Mouse (Mus musculus) liver, embryonic 13.5 days (tissue): ENCODE data around the gene Slc41a2. TPM values are rescaled to one million over a fixed set of nuclear protein-coding genes. Genes with fewer than 3 reads are reported as not detected.
A peak's percentile ranks its signal among the peaks of the same experiment; 100 is the strongest.

Source experiments
- ATAC-seq: fragments of 200-750 bp; cut with Nextera tagmentation; 2 replicates; pipeline ENCODE4 v1.8.0; 2017; ENCODE audit warnings: low read depth, mild to moderate bottlenecking, moderate number of reproducible peaks, moderate library complexity
- DNase-seq: peaks from one replicate; pipeline ENCODE4 v3.0.0; 2022
- H3K27ac ChIP-seq: fragments of 300-500 bp; sonication (generic); 2 replicates; pipeline ENCODE4 v1.5.1; 2015; ENCODE audit warnings: moderate library complexity, mild to moderate bottlenecking, inconsistent platforms
- H3K27me3 ChIP-seq: fragments of 300-500 bp; sonication (generic); 2 replicates; pipeline ENCODE4 v1.6.1; 2015; ENCODE audit warnings: mild to moderate bottlenecking, inconsistent platforms
- H3K36me3 ChIP-seq: fragments of 300-500 bp; sonication (generic); 2 replicates; pipeline ENCODE4 v1.6.1; 2015; ENCODE audit warnings: mild to moderate bottlenecking, inconsistent platforms
- H3K4me1 ChIP-seq: fragments of 300-500 bp; sonication (generic); replicated peaks from 2 replicates; pipeline ENCODE4 v1.6.1; 2015; ENCODE audit warnings: inconsistent platforms
- H3K4me2 ChIP-seq: fragments of 300-500 bp; sonication (generic); 2 replicates; pipeline ENCODE4 v1.6.1; 2015; ENCODE audit warnings: inconsistent platforms, mild to moderate bottlenecking, moderate library complexity
- H3K4me3 ChIP-seq: fragments of 300-500 bp; sonication (generic); replicated peaks from 2 replicates; pipeline ENCODE4 v1.5.1; 2015; ENCODE audit warnings: mild to moderate bottlenecking, inconsistent platforms
- H3K9ac ChIP-seq: fragments of 300-500 bp; sonication (generic); 2 replicates; pipeline ENCODE4 v1.6.1; 2015; ENCODE audit warnings: mild to moderate bottlenecking, inconsistent platforms
- H3K9me3 ChIP-seq: fragments of 300-500 bp; sonication (generic); replicated peaks from 2 replicates; pipeline ENCODE4 v1.6.1; 2016; ENCODE audit warnings: inconsistent platforms
- WGBS: fragments of 180-500 bp; shearing (Covaris S2); methylation state at CpG from one replicate; pipeline ENCODE4 v1.1.7; 2015; ENCODE audit not compliant: insufficient replicate concordance; 5-methylcytosine and 5-hydroxymethylcytosine counted together
- polyA plus RNA-seq: library from polyadenylated mRNA; unstranded; fragments of >200 nt; fragmentation: Nextera tagmentation; extraction: Ambion mirVana; gene quantifications from 2 replicates; pipeline ENCODE4 v1.2.1, GENCODE M21; 2015

The Slc41a2 gene
- polyA plus RNA-seq, 1 experiment from 2014 or later, result 0.17 TPM

- WGBS, result 70% methylated on average over 10 of the region's 10 CpGs
These were observed 117.5 kb downstream of the Slc41a2 start for GRCm38 (mm10) chr10:83220217-83220616.

GRCm38 (mm10) chr10:83219729-83220128 lies 118.0 kb downstream of the Slc41a2 start:
- no peak overlapping the region for H3K4me3 ChIP-seq
- 0 out of 2 replicates have a peak, but pooled peaks have one; percentile 29 for ATAC-seq
- no peaks in the 10 kb centered on the region for H3K4me1 ChIP-seq
- H3K4me2 ChIP-seq, result no peak overlapping the region
- H3K9ac ChIP-seq, result no peak overlapping the region
- no peaks in the 10 kb centered on the region for H3K36me3 ChIP-seq
- WGBS, result 24% methylated on average over 12 of the region's 12 CpGs
- peak; percentile 13 for DNase-seq
- H3K27ac ChIP-seq, result no peak overlapping the region
- H3K9me3 ChIP-seq, result no peaks in the 10 kb centered on the region
- H3K27me3 ChIP-seq, result no peaks in the 10 kb centered on the region

More at GRCm38 (mm10) chr10:83220217-83220616, 117.5 kb downstream of the Slc41a2 start:
- no peak for ATAC-seq
- DNase-seq, result no peak
- no peaks in the 10 kb centered on the region for H3K27me3 ChIP-seq
- no peak overlapping the region for H3K4me3 ChIP-seq
- no peaks in the 10 kb centered on the region for H3K4me1 ChIP-seq
- H3K36me3 ChIP-seq, result no peaks in the 10 kb centered on the region
- no peak overlapping the region for H3K9ac ChIP-seq
- no peak overlapping the region for H3K4me2 ChIP-seq
- H3K27ac ChIP-seq, result no peak overlapping the region
- no peaks in the 10 kb centered on the region for H3K9me3 ChIP-seq

GRCm38 (mm10) chr10:83218778-83219177 lies 118.9 kb downstream of the Slc41a2 start:
- 43% methylated on average over 2 of the region's 2 CpGs for WGBS
- no peak for DNase-seq
- no peak overlapping the region for H3K4me3 ChIP-seq

DNA sequence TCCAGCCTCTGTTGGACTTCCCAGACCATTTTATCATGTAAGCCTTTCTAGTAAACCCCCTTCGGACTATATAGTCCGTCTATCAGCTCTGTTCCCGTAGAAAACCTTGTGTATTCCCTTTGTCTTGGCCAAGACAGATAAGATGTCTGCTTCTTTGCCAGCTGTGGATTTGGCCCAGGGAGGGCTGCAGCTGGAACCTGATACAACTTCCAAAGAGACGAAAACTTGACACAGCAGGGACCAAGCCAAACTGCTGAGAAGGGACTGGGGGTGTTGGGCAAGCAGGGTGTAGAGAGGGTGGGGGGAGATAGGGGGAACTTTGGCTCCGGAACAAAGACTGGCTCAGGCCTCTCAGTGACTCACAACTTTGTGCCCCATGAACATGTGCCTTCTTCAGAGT lies 120.4 kb downstream of the Slc41a2 start:
- ATAC-seq (no peak), DNase-seq (no peak)
- 46% methylated on average over 5 of the region's 5 CpGs for WGBS
- Histone ChIP-seq H3K27me3 (no peaks in the 10 kb centered on the region), H3K36me3 (no peaks in the 10 kb centered on the region), H3K4me1 (no peaks in the 10 kb centered on the region), H3K4me2 (no peak overlapping the region), H3K9me3 (no peaks in the 10 kb centered on the region), H3K4me3 (no peak overlapping the region), H3K9ac (no peak overlapping the region), H3K27ac (no peak overlapping the region)

More at GRCm38 (mm10) chr10:83218778-83219177, 118.9 kb downstream of the Slc41a2 start:
- no peaks in the 10 kb centered on the region for H3K27me3 ChIP-seq
- no peaks in the 10 kb centered on the region for H3K9me3 ChIP-seq
- H3K27ac ChIP-seq, result no peak overlapping the region
- H3K9ac ChIP-seq, result no peak overlapping the region
- H3K36me3 ChIP-seq, result no peaks in the 10 kb centered on the region
- no peaks in the 10 kb centered on the region for H3K4me1 ChIP-seq
- H3K4me2 ChIP-seq, result no peak overlapping the region
- ATAC-seq, result no peak

- 32% methylated on average over 5 of the region's 5 CpGs for WGBS
- Histone ChIP-seq H3K27me3 (no peaks in the 10 kb centered on the region), H3K27ac (no peak overlapping the region), H3K36me3 (no peaks in the 10 kb centered on the region), H3K4me3 (no peak overlapping the region), H3K4me2 (no peak overlapping the region), H3K4me1 (no peaks in the 10 kb centered on the region), H3K9me3 (no peaks in the 10 kb centered on the region), H3K9ac (no peak overlapping the region)
- DNase-seq (no peak), ATAC-seq (no peak)
These were observed 122.1 kb downstream of the Slc41a2 start for GRCm38 (mm10) chr10:83215559-83215958.

DNA sequence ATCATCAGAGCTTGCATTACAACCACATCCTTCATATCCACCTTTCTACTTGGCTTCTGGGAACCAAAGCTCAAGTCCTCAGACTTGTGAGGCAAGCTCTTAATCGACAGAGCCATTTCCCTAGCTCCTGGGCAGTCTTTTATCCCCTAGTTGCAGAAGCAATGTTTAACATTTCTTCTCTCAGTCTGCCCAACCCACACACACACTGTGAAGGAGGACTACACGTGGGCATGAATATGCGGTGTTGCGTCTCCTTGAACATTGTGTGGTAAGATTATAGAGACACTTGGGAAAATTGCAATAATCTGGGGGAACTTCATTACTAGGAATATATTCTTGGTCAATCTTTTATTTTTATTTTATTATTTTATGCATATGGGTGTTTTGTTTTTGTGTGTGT lies 125.1 kb downstream of the Slc41a2 start:
- no peaks in the 10 kb centered on the region for H3K27me3 ChIP-seq
- 79% methylated on average over 4 of the region's 4 CpGs for WGBS
- no peak overlapping the region for H3K4me2 ChIP-seq
- DNase-seq (no peak), ATAC-seq (no peak)
- no peaks in the 10 kb centered on the region for H3K36me3 ChIP-seq
- no peaks in the 10 kb centered on the region for H3K4me1 ChIP-seq
- no peaks in the 10 kb centered on the region for H3K9me3 ChIP-seq
- H3K9ac ChIP-seq, result no peak overlapping the region
- H3K4me3 ChIP-seq, result no peak overlapping the region
- H3K27ac ChIP-seq, result no peak overlapping the region

- H3K9ac ChIP-seq, result no peak overlapping the region
- H3K9me3 ChIP-seq, result no peaks in the 10 kb centered on the region
- H3K4me3 ChIP-seq, result no peak overlapping the region
- no peaks in the 10 kb centered on the region for H3K36me3 ChIP-seq
- no peaks in the 10 kb centered on the region for H3K27me3 ChIP-seq
- 32% methylated on average over 6 of the region's 6 CpGs for WGBS
- no peak for DNase-seq
- no peak overlapping the region for H3K27ac ChIP-seq
- ATAC-seq, result no peak
- H3K4me1 ChIP-seq, result no peaks in the 10 kb centered on the region
- H3K4me2 ChIP-seq, result no peak overlapping the region
These were observed 126.6 kb downstream of the Slc41a2 start for GRCm38 (mm10) chr10:83210968-83211583.

- no peak overlapping the region for H3K27ac ChIP-seq
- no peaks in the 10 kb centered on the region for H3K9me3 ChIP-seq
- H3K4me1 ChIP-seq, result no peaks in the 10 kb centered on the region
- DNase-seq (no peak), ATAC-seq (no peak)
- H3K9ac ChIP-seq, result no peak overlapping the region
- H3K36me3 ChIP-seq, result no peaks in the 10 kb centered on the region
- no peak overlapping the region for H3K4me2 ChIP-seq
- 75% methylated on average over 16 of the region's 16 CpGs for WGBS
- no peak overlapping the region for H3K4me3 ChIP-seq
- no peaks in the 10 kb centered on the region for H3K27me3 ChIP-seq
These were observed 127.6 kb downstream of the Slc41a2 start for GRCm38 (mm10) chr10:83210122-83210521.

- H3K9me3 ChIP-seq, result no peaks in the 10 kb centered on the region
- H3K36me3 ChIP-seq, result no peaks in the 10 kb centered on the region
- H3K27me3 ChIP-seq, result no peaks in the 10 kb centered on the region
- no peak overlapping the region for H3K9ac ChIP-seq
- ATAC-seq (no peak), DNase-seq (no peak)
- no peak overlapping the region for H3K27ac ChIP-seq
- no peak overlapping the region for H3K4me3 ChIP-seq
- no peaks in the 10 kb centered on the region for H3K4me1 ChIP-seq
- 73% methylated on average over 12 of the region's 12 CpGs for WGBS
- H3K4me2 ChIP-seq, result no peak overlapping the region
These were observed 128.3 kb downstream of the Slc41a2 start for GRCm38 (mm10) chr10:83209388-83209787.

GRCm38 (mm10) chr10:83208436-83208835 lies 129.2 kb downstream of the Slc41a2 start:
- Histone ChIP-seq H3K9me3 (no peaks in the 10 kb centered on the region), H3K36me3 (no peaks in the 10 kb centered on the region), H3K4me1 (no peaks in the 10 kb centered on the region), H3K27me3 (no peaks in the 10 kb centered on the region), H3K4me3 (no peak overlapping the region), H3K9ac (no peak overlapping the region), H3K27ac (no peak overlapping the region), H3K4me2 (no peak overlapping the region)
- no peak for ATAC-seq
- 67% methylated on average over 7 of the region's 7 CpGs for WGBS
- DNase-seq, result no peak

DNA sequence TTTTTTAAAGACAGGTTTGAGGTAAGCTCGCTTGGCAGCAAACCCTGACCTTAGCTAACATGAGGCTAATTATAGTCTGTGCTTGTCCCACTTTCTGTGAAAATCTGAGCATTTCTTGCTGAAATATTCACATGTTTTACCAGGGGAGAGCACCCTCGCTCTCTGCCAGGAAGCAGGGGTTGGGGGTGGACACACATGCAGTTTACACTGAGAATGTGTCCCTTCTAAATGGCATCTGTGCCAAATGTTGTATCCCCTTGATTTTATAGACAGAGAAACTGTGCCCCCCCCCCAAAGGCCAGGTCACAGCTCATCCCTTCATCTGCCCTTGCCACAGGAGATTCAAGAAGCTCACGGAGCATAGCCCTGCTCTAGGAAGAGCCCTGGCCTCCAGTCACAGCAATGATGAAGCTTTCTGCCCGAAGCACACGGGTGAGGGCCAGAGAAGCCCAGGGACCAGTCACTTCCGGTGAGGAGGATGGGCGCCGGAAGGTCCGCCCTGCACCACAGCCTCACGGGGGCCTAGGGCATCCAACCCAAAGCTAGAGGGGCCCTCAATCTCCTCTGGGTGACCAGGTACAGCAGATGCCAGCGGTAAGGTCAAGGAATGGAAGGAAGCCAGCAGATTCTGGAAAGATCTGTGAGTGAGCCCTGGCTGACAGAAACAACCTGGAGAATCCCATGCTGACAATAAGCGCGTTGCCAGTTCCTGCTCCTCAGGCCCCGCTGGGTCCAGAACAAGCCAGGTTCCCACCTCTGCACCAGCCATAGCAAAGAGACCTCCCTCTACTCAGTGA lies 134.6 kb downstream of the Slc41a2 start:
- H3K4me1 ChIP-seq, result peaks cover 3% of the 10 kb centered on the region; the same call in 1 of the 2 replicates
- no peaks in the 10 kb centered on the region for H3K36me3 ChIP-seq
- no peaks in the 10 kb centered on the region for H3K9me3 ChIP-seq
- no peaks in the 10 kb centered on the region for H3K27me3 ChIP-seq
- ATAC-seq (no peak), DNase-seq (no peak)
- H3K27ac ChIP-seq, result no peak overlapping the region
- H3K4me2 ChIP-seq, result no peak overlapping the region
- H3K9ac ChIP-seq, result no peak overlapping the region
- 68% methylated on average over 14 of the region's 14 CpGs for WGBS
- no peak overlapping the region for H3K4me3 ChIP-seq

DNA sequence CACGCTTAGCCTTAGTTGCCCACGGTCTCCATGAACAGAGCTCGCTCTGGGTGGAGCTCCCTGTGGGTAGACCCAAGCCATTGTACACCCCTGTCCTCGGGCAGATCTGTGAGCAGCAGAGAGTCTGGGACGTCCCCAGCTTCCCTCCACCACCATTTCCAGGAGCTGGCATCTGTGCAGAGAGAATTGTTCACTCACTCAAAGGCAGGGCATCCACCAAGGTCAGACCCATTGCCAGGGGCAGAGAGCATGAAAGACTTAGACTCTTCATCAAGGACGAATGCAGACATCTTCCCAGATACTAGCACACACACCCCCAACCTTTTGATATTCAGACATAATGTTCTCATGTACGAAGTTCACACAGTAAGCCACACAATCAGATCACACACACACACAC lies 136.2 kb downstream of the Slc41a2 start:
- H3K9me3 ChIP-seq, result no peaks in the 10 kb centered on the region
- WGBS, result 69% methylated on average over 7 of the region's 7 CpGs
- H3K36me3 ChIP-seq, result no peaks in the 10 kb centered on the region
- H3K27me3 ChIP-seq, result no peaks in the 10 kb centered on the region
- DNase-seq (no peak), ATAC-seq (no peak)
- H3K4me2 ChIP-seq, result no peak overlapping the region
- H3K27ac ChIP-seq, result no peak overlapping the region
- H3K4me3 ChIP-seq, result no peak overlapping the region
- no peak overlapping the region for H3K9ac ChIP-seq
- peaks cover 3% of the 10 kb centered on the region; the same call in 1 of the 2 replicates for H3K4me1 ChIP-seq
